ENCODE assay signal across 8 mouse cellular contexts in genomic region chr13:33965056-33966024, GRCm38 (mm10). TPM values are rescaled to one million over a fixed set of nuclear protein-coding genes. Genes with fewer than 3 reads are reported as not detected.
DNase-seq lines count a peak whose midpoint lies in the region; ATAC-seq lines count a peak whose summit lies in the region.

No protein-coding gene starts in this region.

- 0 out of 2 replicates have a peak overlapping the region, but pooled peaks have one; percentile 0 for H3K27ac ChIP-seq in forebrain, embryonic 13.5 days
- peak overlapping the region; percentile 90 for H3K27ac ChIP-seq in midbrain, embryonic 10.5 days (replicated peaks)

- peaks cover 6% of the 10 kb centered on the region for H3K4me1 ChIP-seq in forebrain, embryonic 13.5 days
- peaks cover 17% of the 10 kb centered on the region for H3K4me1 ChIP-seq in midbrain, embryonic 10.5 days

- peak overlapping the region; percentile 66 for H3K9ac ChIP-seq in forebrain, embryonic 13.5 days

- peak; percentile 29; the same call in 1 of the 2 replicates for ATAC-seq in forebrain, embryonic 13.5 days

- no peaks in the 10 kb centered on the region for H3K36me3 ChIP-seq in forebrain, embryonic 13.5 days (ENCODE audit: poor library complexity, severe bottlenecking)
- no peaks in the 10 kb centered on the region for H3K36me3 ChIP-seq in midbrain, embryonic 10.5 days

- H3K9me3 ChIP-seq in forebrain, embryonic 13.5 days (replicated peaks), result no peaks in the 10 kb centered on the region
- H3K9me3 ChIP-seq in midbrain, embryonic 10.5 days (replicated peaks), result no peaks in the 10 kb centered on the region

- H3K4me3 ChIP-seq in forebrain, embryonic 13.5 days, result peak overlapping the region; percentile 54
- peak overlapping the region; percentile 66 for H3K4me3 ChIP-seq in midbrain, embryonic 10.5 days

- DNase-seq in heart, adult 18-20 months, result peak; percentile 43 to 61
- no peak for DNase-seq in heart, adult 8-10 months (ENCODE audit: low spot score)
- peak; percentile 22 for DNase-seq in MN1 (ENCODE audit: low spot score)
- peak; percentile 25 to 30 for DNase-seq in kidney, postnatal 36 days
- no peak for DNase-seq in midbrain, embryonic 10.5 days (ENCODE audit: low spot score)
- DNase-seq in cerebellum, postnatal 4 days (ENCODE audit: low spot score in 2 of 2), result no peak
- no peak for DNase-seq in layer of hippocampus, postnatal 14 days (ENCODE audit: low spot score in 2 of 2)

- H3K4me2 ChIP-seq in forebrain, embryonic 13.5 days, result peak overlapping the region; percentile 75

- H3K27me3 ChIP-seq in forebrain, embryonic 13.5 days, result no peaks in the 10 kb centered on the region
- no peaks in the 10 kb centered on the region for H3K27me3 ChIP-seq in midbrain, embryonic 10.5 days (ENCODE audit: low read depth, poor library complexity, severe bottlenecking)

- 27% methylated on average over 14 of the region's 14 CpGs for WGBS in forebrain, embryonic 13.5 days
- WGBS in midbrain, embryonic 10.5 days, result 25% methylated on average over 14 of the region's 14 CpGs

RNA-seq across cellular contexts. Expression of gene Nqo2, which starts 0.9 kb away (rescaled TPM):
- 10 to 100 TPM; 38.3 to 41.5 TPM for total RNA-seq in heart, adult 18-20 months (2021)
- total RNA-seq in heart, adult 8-10 months (2022), result 10 to 100 TPM; 34.4 to 45.1 (median 42.8) TPM
- 8.3 and 9.7 TPM in 2 replicates for polyA plus RNA-seq in forebrain, embryonic 13.5 days (2015; fragmentation: Nextera tagmentation; extraction: Ambion mirVana)
- 21.6 and 22.3 TPM in 2 replicates for polyA plus RNA-seq in midbrain, embryonic 10.5 days (2016; fragmentation: Nextera tagmentation; extraction: Ambion mirVana)
- total RNA-seq in layer of hippocampus, postnatal 14 days (2021), result 1 to 10 TPM; 5.3 to 7.1 TPM

RNA-seq across cellular contexts. Expression of gene Ripk1, which starts 36.8 kb away (rescaled TPM):
- 1 to 10 TPM; 6.8 to 7.2 TPM for total RNA-seq in heart, adult 18-20 months (2021)
- 1 to 10 TPM; 5.5 to 7.9 (median 6.0) TPM for total RNA-seq in heart, adult 8-10 months (2022)
- 5.8 and 6.7 TPM in 2 replicates for polyA plus RNA-seq in forebrain, embryonic 13.5 days (2015; fragmentation: Nextera tagmentation; extraction: Ambion mirVana)
- polyA plus RNA-seq in midbrain, embryonic 10.5 days (2016; fragmentation: Nextera tagmentation; extraction: Ambion mirVana), result 6.8 and 7.7 TPM in 2 replicates
- 1 to 10 TPM; 7.7 to 8.2 TPM for total RNA-seq in layer of hippocampus, postnatal 14 days (2021)

RNA-seq across cellular contexts. Expression of gene Serpinb6a, which starts 37.3 kb away (rescaled TPM):
- total RNA-seq in heart, adult 18-20 months (2021), result 100 to 1,000 TPM; 124 to 127 TPM
- total RNA-seq in heart, adult 8-10 months (2022), result 100 to 1,000 TPM; 121 to 132 (median 127) TPM
- 27.9 and 29.1 TPM in 2 replicates for polyA plus RNA-seq in forebrain, embryonic 13.5 days (2015; fragmentation: Nextera tagmentation; extraction: Ambion mirVana)
- 27.6 and 30.6 TPM in 2 replicates for polyA plus RNA-seq in midbrain, embryonic 10.5 days (2016; fragmentation: Nextera tagmentation; extraction: Ambion mirVana)
- total RNA-seq in layer of hippocampus, postnatal 14 days (2021), result 10 to 100 TPM; 45.3 to 49.5 TPM

RNA-seq across cellular contexts. Expression of gene Serpinb6c, which starts 59.8 kb away (rescaled TPM):
- total RNA-seq in heart, adult 18-20 months (2021), result not detected
- not detected for total RNA-seq in heart, adult 8-10 months (2022)
- 0.18 TPM in 1 of 2 replicates, not detected in the other for polyA plus RNA-seq in forebrain, embryonic 13.5 days (2015; fragmentation: Nextera tagmentation; extraction: Ambion mirVana)
- 0.09 and 0.10 TPM in 2 replicates for polyA plus RNA-seq in midbrain, embryonic 10.5 days (2016; fragmentation: Nextera tagmentation; extraction: Ambion mirVana)
- under 1 TPM; 0.38 to 0.58 TPM for total RNA-seq in layer of hippocampus, postnatal 14 days (2021)

Comparison
In these comparisons a context has a peak if more than half of its experiments do, and no peak if none do; other contexts are left out.
1. DNase-seq: peak in heart, adult 18-20 months (2 of 2), MN1 (single experiment) and kidney, postnatal 36 days (2 of 2); none in heart, adult 8-10 months (single experiment), midbrain, embryonic 10.5 days (single experiment), cerebellum, postnatal 4 days (0 of 2) and layer of hippocampus, postnatal 14 days (0 of 2).
2. RNA of gene Nqo2, which starts 0.9 kb away (total RNA-seq): 34.4 to 45.1 TPM in heart, adult 8-10 months and 38.3 to 41.5 TPM in heart, adult 18-20 months; 5.3 to 7.1 TPM in layer of hippocampus, postnatal 14 days; every median in the first group is over 4 times any median in the second.